Mouse (Mus musculus) embryonic facial prominence, embryonic 15.5 days (tissue): ENCODE data around the gene Pter. TPM values are rescaled to one million over a fixed set of nuclear protein-coding genes. Genes with fewer than 3 reads are reported as not detected.

Source experiments
- ATAC-seq: fragments of 200-750 bp; cut with Nextera tagmentation; 2 replicates; pipeline ENCODE4 v1.8.0; 2017; ENCODE audit warnings: low read depth, moderate TSS enrichment; ENCODE audit not compliant: insufficient number of reproducible peaks, low FRiP score, low TSS enrichment
- H3K27ac ChIP-seq: fragments of 300-500 bp; sonication (generic); replicated peaks from 2 replicates; pipeline ENCODE4 v1.5.1; 2015; ENCODE audit warnings: mild to moderate bottlenecking, inconsistent platforms
- H3K27me3 ChIP-seq: fragments of 300-500 bp; sonication (generic); 2 replicates; pipeline ENCODE4 v1.6.1; 2015; ENCODE audit warnings: inconsistent platforms
- H3K36me3 ChIP-seq: fragments of 300-500 bp; sonication (generic); 2 replicates; pipeline ENCODE4 v1.6.1; 2015; ENCODE audit warnings: mild to moderate bottlenecking, inconsistent platforms
- H3K4me1 ChIP-seq: fragments of 300-500 bp; sonication (generic); 2 replicates; pipeline ENCODE4 v1.6.1; 2015; ENCODE audit warnings: inconsistent platforms
- H3K4me2 ChIP-seq: fragments of 300-500 bp; sonication (generic); replicated peaks from 2 replicates; pipeline ENCODE4 v1.6.1; 2015; ENCODE audit warnings: mild to moderate bottlenecking, inconsistent platforms
- H3K4me3 ChIP-seq: fragments of 300-500 bp; sonication (generic); replicated peaks from 2 replicates; pipeline ENCODE4 v1.5.1; 2015; ENCODE audit warnings: mild to moderate bottlenecking, inconsistent platforms
- H3K9ac ChIP-seq: fragments of 300-500 bp; sonication (generic); 2 replicates; pipeline ENCODE4 v1.6.1; 2015; ENCODE audit warnings: inconsistent platforms
- H3K9me3 ChIP-seq: fragments of 300-500 bp; sonication (generic); replicated peaks from 2 replicates; pipeline ENCODE4 v1.6.1; 2016; ENCODE audit warnings: inconsistent platforms
- WGBS: fragments of 180-500 bp; shearing (Covaris S2); methylation state at CpG from one replicate; pipeline ENCODE4 v1.1.7; 2015; 5-methylcytosine and 5-hydroxymethylcytosine counted together
- polyA plus RNA-seq: library from polyadenylated mRNA; unstranded; fragments of >200 nt; fragmentation: Nextera tagmentation; extraction: Ambion mirVana; gene quantifications from 2 replicates; pipeline ENCODE4 v1.2.1, GENCODE M21; 2015

Gene Pter
- polyA plus RNA-seq, 1 experiment from 2014 or later, result 13.2 TPM

DNA sequence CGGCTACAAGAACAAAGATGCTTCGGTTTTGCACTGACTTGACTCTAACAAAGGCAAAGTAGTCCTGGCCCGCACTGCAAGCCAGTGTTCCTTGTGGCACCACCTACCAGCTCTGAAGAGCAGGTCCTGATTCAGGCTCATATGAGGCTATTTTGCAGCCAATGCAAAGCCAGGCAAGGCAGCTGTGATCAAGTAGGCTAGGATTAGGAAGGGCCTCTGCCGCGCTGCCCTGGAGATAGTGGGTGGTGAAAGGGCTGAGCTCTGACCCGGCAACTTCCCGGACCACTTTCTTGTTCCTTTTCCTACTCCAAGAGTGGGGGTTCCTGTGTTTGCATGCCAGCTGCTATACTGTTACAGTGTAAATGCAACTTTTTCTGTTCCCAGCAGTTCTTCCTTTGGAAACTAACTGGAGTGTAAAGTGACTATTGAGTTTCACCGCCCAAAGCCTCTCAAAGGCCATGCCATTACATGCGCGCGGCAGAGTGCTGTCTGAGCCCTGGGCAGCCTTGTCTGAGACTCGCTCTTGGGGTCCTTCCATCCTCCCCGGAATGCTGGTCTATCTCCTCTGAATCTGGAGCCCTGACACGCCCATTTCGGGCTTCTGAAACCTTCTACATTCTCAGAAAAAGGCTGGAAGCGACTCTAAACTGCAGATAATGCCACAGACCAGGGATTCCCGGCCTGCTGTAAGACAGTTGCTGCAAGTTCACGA is 85.6 kb downstream of the Pter start:
- Histone ChIP-seq H3K27me3 (peaks cover 47% of the 10 kb centered on the region), H3K4me3 (peak overlapping the region; percentile 54), H3K36me3 (no peaks in the 10 kb centered on the region), H3K4me1 (peaks cover 25% of the 10 kb centered on the region), H3K9ac (no peak overlapping the region), H3K9me3 (no peaks in the 10 kb centered on the region), H3K4me2 (peak overlapping the region; percentile 99), H3K27ac (no peak overlapping the region)
- 12% methylated on average over 18 of the region's 18 CpGs for WGBS
- ATAC-seq, result no peak

GRCm38 (mm10) chr2:13010030-13010459 is 86.2 kb downstream of the Pter start:
- H3K9ac ChIP-seq, result no peak overlapping the region
- peak overlapping the region; percentile 99 for H3K4me2 ChIP-seq
- H3K36me3 ChIP-seq, result no peaks in the 10 kb centered on the region
- 3% methylated on average over 31 of the region's 31 CpGs for WGBS
- H3K4me1 ChIP-seq, result peaks cover 25% of the 10 kb centered on the region
- no peak overlapping the region for H3K27ac ChIP-seq
- H3K4me3 ChIP-seq, result peak overlapping the region; percentile 54
- H3K9me3 ChIP-seq, result no peaks in the 10 kb centered on the region
- no peak for ATAC-seq
- H3K27me3 ChIP-seq, result peaks cover 47% of the 10 kb centered on the region

DNA sequence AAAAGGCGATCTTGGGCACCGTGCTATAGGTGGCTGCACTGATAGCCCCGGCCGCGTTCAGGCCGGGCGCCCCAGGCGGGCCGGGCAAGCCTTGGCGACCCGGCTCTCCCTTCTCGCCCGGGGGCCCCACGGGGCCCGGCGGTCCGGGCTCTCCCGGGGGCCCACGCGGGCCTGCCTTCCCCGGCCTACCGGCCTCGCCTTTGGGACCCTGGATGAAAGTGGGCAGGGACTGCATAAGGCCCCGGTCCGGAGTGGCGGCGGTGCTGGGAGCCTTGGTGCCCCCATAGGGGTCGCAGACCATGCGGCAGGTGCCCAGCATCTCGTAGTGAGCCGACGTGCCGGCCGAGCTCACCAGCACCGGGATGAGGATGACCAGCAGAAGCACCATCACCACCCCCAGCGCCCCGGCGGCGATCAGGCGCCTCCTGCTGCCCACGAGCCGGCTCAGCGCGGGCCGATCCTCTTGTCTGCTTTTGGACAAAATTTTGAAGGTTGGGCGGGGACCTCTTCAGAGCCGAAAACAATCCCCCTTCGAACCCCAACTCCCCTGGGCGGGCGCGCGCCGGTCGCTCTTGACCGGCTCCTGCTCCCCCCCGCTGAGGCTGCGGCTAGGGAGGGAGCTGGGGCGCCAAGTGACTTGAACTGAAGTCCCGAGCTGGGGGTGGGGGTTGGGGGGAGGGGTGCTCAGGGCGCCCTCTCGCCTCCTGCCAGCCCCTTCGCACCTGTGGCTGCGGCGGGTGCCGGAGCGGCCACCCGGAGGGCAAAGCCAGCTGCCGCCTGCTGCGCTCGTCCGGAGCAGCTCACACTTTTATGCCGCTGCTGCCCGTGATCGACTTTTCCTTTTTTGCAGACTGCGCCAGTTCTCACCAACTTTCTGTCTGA is 86.9 kb downstream of the Pter start:
- Histone ChIP-seq H3K27me3 (peaks cover 47% of the 10 kb centered on the region), H3K9ac (no peak overlapping the region), H3K27ac (no peak overlapping the region), H3K9me3 (no peaks in the 10 kb centered on the region), H3K4me1 (peaks cover 25% of the 10 kb centered on the region), H3K4me2 (peak overlapping the region; percentile 99), H3K4me3 (peak overlapping the region; percentile 54), H3K36me3 (no peaks in the 10 kb centered on the region)
- ATAC-seq, result peak; percentile 69
- WGBS, result under 1% methylated on average over 68 of the region's 75 CpGs

DNA sequence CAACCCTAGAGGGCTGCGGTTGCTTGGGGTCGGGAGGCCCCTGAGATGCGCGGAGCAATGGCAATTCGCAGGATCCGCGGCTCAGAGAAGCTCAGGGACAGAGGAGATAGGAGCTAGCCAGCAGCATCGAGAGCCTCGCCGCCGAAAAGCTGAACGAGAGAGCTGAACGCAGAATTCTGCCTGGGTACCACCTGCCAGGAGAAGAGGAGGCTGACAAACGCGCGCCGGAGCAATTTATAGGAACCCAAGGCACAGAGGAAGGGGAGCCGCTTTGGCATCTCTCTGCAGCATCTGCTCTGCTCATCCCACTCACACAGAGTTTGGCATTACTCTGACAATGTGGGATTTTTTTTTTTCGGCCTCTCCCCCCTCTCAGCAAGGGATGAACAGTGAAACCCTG is 87.6 kb downstream of the Pter start, which contains the start of gene C1ql3:
Gene C1ql3, minus strand, starts transcription at position 335 of the 400 bp plus-strand sequence.
- Histone ChIP-seq H3K9me3 (no peaks in the 10 kb centered on the region), H3K27ac (no peak within 1 kb of the TSS), H3K27me3 (peaks cover 47% of the 10 kb centered on the region), H3K9ac (no peak within 1 kb of the TSS), H3K36me3 (no peaks in the 10 kb centered on the region), H3K4me3 (peak within 1 kb of the TSS; percentile 54), H3K4me2 (peak within 1 kb of the TSS; percentile 99), H3K4me1 (peaks cover 25% of the 10 kb centered on the region)
- no peak for ATAC-seq
- WGBS, result 0% methylated on average over 19 of the region's 19 CpGs

GRCm38 (mm10) chr2:13011973-13012372 is 88.1 kb downstream of the Pter start:
- peaks cover 47% of the 10 kb centered on the region for H3K27me3 ChIP-seq
- no peak overlapping the region for H3K27ac ChIP-seq
- H3K4me1 ChIP-seq, result peaks cover 25% of the 10 kb centered on the region
- no peaks in the 10 kb centered on the region for H3K36me3 ChIP-seq
- H3K4me3 ChIP-seq, result peak overlapping the region; percentile 54; the same call in 1 of the 2 replicates
- 40% methylated on average over 3 of the region's 3 CpGs for WGBS
- ATAC-seq, result no peak
- 0 out of 2 replicates have a peak overlapping the region, but pooled peaks have one; percentile 99 for H3K4me2 ChIP-seq
- H3K9me3 ChIP-seq, result no peaks in the 10 kb centered on the region
- H3K9ac ChIP-seq, result no peak overlapping the region

DNA sequence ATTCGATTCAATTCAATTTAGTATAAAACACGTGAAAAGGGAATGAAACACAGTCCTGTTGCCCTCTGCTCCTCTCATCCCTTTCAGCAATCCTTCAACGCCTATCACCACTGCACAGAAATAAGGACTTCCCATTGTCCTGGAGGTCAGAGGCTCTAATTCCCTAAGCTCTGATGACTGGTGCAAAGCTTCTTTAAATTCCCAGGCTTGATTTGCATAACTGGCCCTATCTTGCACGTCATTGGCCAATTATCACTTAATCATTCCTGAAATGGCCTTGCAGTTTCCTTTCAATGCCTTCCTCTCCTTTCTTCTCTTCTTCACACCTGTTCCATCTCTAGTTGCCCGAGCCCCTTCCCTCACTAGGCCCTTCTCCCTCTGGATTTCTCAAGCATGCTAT is 94.5 kb downstream of the Pter start:
- H3K9ac ChIP-seq, result no peak overlapping the region
- 51% methylated on average over 5 of the region's 5 CpGs for WGBS
- no peak overlapping the region for H3K4me2 ChIP-seq
- H3K27ac ChIP-seq, result no peak overlapping the region
- no peaks in the 10 kb centered on the region for H3K4me1 ChIP-seq
- H3K36me3 ChIP-seq, result no peaks in the 10 kb centered on the region
- H3K9me3 ChIP-seq, result no peaks in the 10 kb centered on the region
- peaks cover 5% of the 10 kb centered on the region; the same call in 1 of the 2 replicates for H3K27me3 ChIP-seq
- no peak for ATAC-seq
- H3K4me3 ChIP-seq, result no peak overlapping the region

DNA sequence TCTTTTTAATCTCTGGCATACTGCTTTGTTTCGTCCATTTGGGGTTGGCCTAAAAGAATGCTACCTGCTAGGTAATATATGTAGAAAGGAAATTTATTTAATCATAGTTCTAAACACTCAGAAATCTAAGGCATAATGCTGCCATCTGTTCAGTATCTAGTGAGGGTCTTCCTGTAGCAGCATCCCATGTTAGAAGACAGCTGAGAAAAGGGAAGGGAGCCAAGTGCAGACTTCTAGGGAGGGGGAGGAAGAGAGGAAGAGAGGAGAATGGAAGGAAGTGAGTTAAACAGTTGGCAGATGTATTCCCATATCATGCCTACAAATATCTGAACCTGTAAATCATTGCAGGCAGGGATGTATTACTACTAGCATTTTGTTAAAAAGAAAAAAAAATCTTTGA is 95.0 kb downstream of the Pter start:
- H3K9ac ChIP-seq, result no peak overlapping the region
- H3K4me3 ChIP-seq, result no peak overlapping the region
- no peak overlapping the region for H3K27ac ChIP-seq
- ATAC-seq, result no peak
- 76% methylated on average over 1 of the region's 1 CpGs for WGBS
- no peaks in the 10 kb centered on the region for H3K36me3 ChIP-seq
- no peaks in the 10 kb centered on the region for H3K9me3 ChIP-seq
- H3K27me3 ChIP-seq, result peaks cover under 1% of the 10 kb centered on the region; the same call in 1 of the 2 replicates
- H3K4me2 ChIP-seq, result no peak overlapping the region
- no peaks in the 10 kb centered on the region for H3K4me1 ChIP-seq

- no peaks in the 10 kb centered on the region for H3K4me1 ChIP-seq
- H3K9ac ChIP-seq, result no peak overlapping the region
- H3K27me3 ChIP-seq, result no peaks in the 10 kb centered on the region
- 44% methylated on average over 3 of the region's 3 CpGs for WGBS
- H3K4me2 ChIP-seq, result no peak overlapping the region
- H3K27ac ChIP-seq, result no peak overlapping the region
- no peaks in the 10 kb centered on the region for H3K36me3 ChIP-seq
- H3K9me3 ChIP-seq, result no peaks in the 10 kb centered on the region
- ATAC-seq, result no peak
- no peak overlapping the region for H3K4me3 ChIP-seq
These were observed 114.9 kb downstream of the Pter start for GRCm38 (mm10) chr2:13038772-13039171.

DNA sequence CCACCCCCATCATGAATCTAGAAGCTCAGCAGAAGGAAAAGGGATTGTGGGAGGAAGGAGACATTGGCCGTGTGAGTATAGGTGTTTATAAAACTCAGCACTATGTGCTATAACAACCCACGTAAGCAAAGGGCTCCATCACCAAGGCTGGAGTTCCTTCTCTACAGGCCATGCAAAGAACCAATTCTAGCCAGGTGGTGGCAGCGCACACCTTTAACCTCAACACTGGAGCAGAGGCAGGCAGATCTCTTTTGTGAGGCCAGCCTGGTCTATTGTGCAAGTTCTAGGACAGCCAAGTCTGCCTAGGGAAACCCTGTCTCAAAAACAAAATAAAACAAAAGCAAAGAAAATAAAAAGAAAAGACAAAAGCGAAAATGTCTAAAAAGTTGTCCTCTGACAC is 115.9 kb downstream of the Pter start:
- ATAC-seq, result no peak
- Histone ChIP-seq H3K27me3 (no peaks in the 10 kb centered on the region), H3K27ac (no peak overlapping the region), H3K4me3 (no peak overlapping the region), H3K4me1 (no peaks in the 10 kb centered on the region), H3K9me3 (no peaks in the 10 kb centered on the region), H3K36me3 (no peaks in the 10 kb centered on the region), H3K4me2 (no peak overlapping the region), H3K9ac (no peak overlapping the region)
- 90% methylated on average over 4 of the region's 4 CpGs for WGBS

GRCm38 (mm10) chr2:13044555-13044954 is 120.7 kb downstream of the Pter start:
- Histone ChIP-seq H3K27me3 (no peaks in the 10 kb centered on the region), H3K4me2 (no peak overlapping the region), H3K4me1 (no peaks in the 10 kb centered on the region), H3K4me3 (no peak overlapping the region), H3K36me3 (no peaks in the 10 kb centered on the region), H3K27ac (no peak overlapping the region), H3K9ac (no peak overlapping the region), H3K9me3 (no peaks in the 10 kb centered on the region)
- no peak for ATAC-seq
- 88% methylated on average over 4 of the region's 4 CpGs for WGBS

DNA sequence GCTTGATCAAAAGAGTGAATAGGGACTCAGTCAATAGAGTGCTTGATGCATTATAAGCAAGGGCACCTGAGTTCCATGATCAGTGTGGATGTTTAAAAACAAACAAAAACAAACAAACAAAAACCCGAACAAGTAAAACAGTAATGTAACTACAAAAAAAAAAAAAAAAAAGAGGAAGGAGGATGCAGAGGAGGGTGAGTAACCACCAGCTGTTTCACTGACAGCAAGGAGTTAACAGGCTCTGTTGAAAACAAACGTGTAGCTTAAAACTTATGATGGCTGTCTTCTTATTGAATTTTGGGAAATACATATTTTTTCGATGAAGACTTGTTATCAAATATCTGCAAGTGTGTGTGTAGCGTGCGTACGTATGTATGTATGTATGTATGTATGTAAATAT is 124.8 kb downstream of the Pter start:
- Histone ChIP-seq H3K9ac (no peak overlapping the region), H3K27ac (no peak overlapping the region), H3K9me3 (no peaks in the 10 kb centered on the region), H3K4me1 (no peaks in the 10 kb centered on the region), H3K27me3 (no peaks in the 10 kb centered on the region), H3K4me3 (no peak overlapping the region), H3K36me3 (no peaks in the 10 kb centered on the region), H3K4me2 (no peak overlapping the region)
- ATAC-seq, result no peak
- 84% methylated on average over 6 of the region's 6 CpGs for WGBS
